Mouse (Mus musculus) ES-E14 (cell line): ENCODE measurements at regions not wholly inside any gene's neighbourhood (a gene's known extent, or its start where the extent isn't known, plus 50 kb on each side); places are given as distances from the start of the nearest gene placed in this dataset.

Experiments
- DNase-seq: peaks from one replicate; pipeline ENCODE4 v3.0.0-alpha.2; 2013; ENCODE audit warnings: low read depth, low spot score
- H3K27ac ChIP-seq: 2 replicates; pipeline ENCODE4 v1.5.1; 2012; ENCODE audit warnings: low read depth, mild to moderate bottlenecking, low read length, moderate library complexity, mixed read lengths; ENCODE audit not compliant: poor library complexity, insufficient read depth, severe bottlenecking
- H3K36me3 ChIP-seq: 2 replicates; pipeline ENCODE4 v1.6.1; 2012; ENCODE audit warnings: mild to moderate bottlenecking, low read length, moderate library complexity, mixed read lengths; ENCODE audit not compliant: control insufficient read depth, poor library complexity, insufficient read depth, severe bottlenecking
- H3K4me1 ChIP-seq, 2 experiments: fragments of 150-350 bp in 1 of 2; sonication (generic) in 1 of 2; 2 replicates each; pipeline ENCODE4 v1.6.1; 2012; ENCODE audit warnings: low read length in 2 of 2, mild to moderate bottlenecking in 1 of 2, mixed read lengths in 1 of 2; ENCODE audit not compliant: control insufficient read depth in 2 of 2, insufficient read depth in 2 of 2, poor library complexity in 1 of 2
- H3K4me3 ChIP-seq, 2 experiments: fragments of 150-350 bp in 1 of 2; sonication (generic) in 1 of 2; 2 replicates each; pipeline ENCODE4 v1.5.1; 2012; ENCODE audit warnings: low read length in 2 of 2, low read depth in 1 of 2, mild to moderate bottlenecking in 1 of 2, mixed read lengths in 1 of 2; ENCODE audit not compliant: insufficient read depth in 1 of 2, poor library complexity in 1 of 2, severe bottlenecking in 1 of 2
- H3K9ac ChIP-seq: 2 replicates; pipeline ENCODE4 v1.6.1; 2012; ENCODE audit warnings: low read depth, mild to moderate bottlenecking, low read length, mixed read lengths; ENCODE audit not compliant: poor library complexity, insufficient read depth, severe bottlenecking
- H3K9me3 ChIP-seq: fragments of 150-350 bp; sonication (generic); 2 replicates; pipeline ENCODE4 v1.6.1; 2012; ENCODE audit warnings: low read depth, mild to moderate bottlenecking, low read length; ENCODE audit not compliant: control insufficient read depth, insufficient read depth
- CHD2 ChIP-seq: IDR thresholded peaks from 2 replicates; pipeline ENCODE4 v1.6.1; 2014; ENCODE audit warnings: mild to moderate bottlenecking, low read depth, low read length, inconsistent platforms
- HCFC1 ChIP-seq: IDR thresholded peaks from 2 replicates; pipeline ENCODE4 v1.6.1; 2012; ENCODE audit warnings: low read length, inconsistent platforms, borderline replicate concordance; ENCODE audit not compliant: insufficient read depth
- MAFK ChIP-seq: IDR thresholded peaks from 2 replicates; pipeline ENCODE4 v1.6.1; 2014; ENCODE audit warnings: mild to moderate bottlenecking, low read depth, low read length, inconsistent platforms; ENCODE audit not compliant: insufficient read depth
- ZC3H11A ChIP-seq: IDR thresholded peaks from 2 replicates; pipeline ENCODE4 v1.6.1; 2012; ENCODE audit warnings: low read depth, mild to moderate bottlenecking, inconsistent platforms, low read length, borderline replicate concordance
- ZNF384 ChIP-seq: IDR thresholded peaks from 2 replicates; pipeline ENCODE4 v1.6.1; 2012; ENCODE audit warnings: low read depth, low read length, inconsistent platforms
- in situ Hi-C, 2 experiments: fragments of 600-800 bp; cut with MboI; formaldehyde crosslinking; loops; one replicate each; pipeline ENCODE4 v1.15.1; 2025; ENCODE audit warnings: low sequenced_read_pairs in 2 of 2, inconsistent platforms in 1 of 2; ENCODE audit not compliant: unreplicated experiment in 2 of 2

- no peaks in the 10 kb centered on the region for H3K4me1 ChIP-seq
- no peak for TF ChIP-seq ZNF384
- in situ Hi-C loops, result no loop called here
These were observed 90.7 kb downstream of the Tmem121 start for GRCm38 (mm10) chr12:113276355-113276942.

GRCm38 (mm10) chr12:113277741-113278140, 92.0 kb downstream of the Tmem121 start:
- no peaks in the 10 kb centered on the region for H3K9me3 ChIP-seq
- H3K27ac ChIP-seq, result no peak overlapping the region
- H3K4me1 ChIP-seq, result no peaks in the 10 kb centered on the region
- TF ChIP-seq MAFK, result no peak
- TF ChIP-seq ZNF384, result no peak
- no peak for TF ChIP-seq ZC3H11A
- no peak for TF ChIP-seq CHD2
- TF ChIP-seq HCFC1, result no peak
- no peaks in the 10 kb centered on the region for H3K36me3 ChIP-seq
- in situ Hi-C loops, result no loop called here
- no peak overlapping the region for H3K9ac ChIP-seq
- no peak for DNase-seq
- no peak overlapping the region for H3K4me3 ChIP-seq

More at GRCm38 (mm10) chr12:113276355-113276942, 90.7 kb downstream of the Tmem121 start:
- Histone ChIP-seq H3K9me3 (no peaks in the 10 kb centered on the region), H3K36me3 (no peaks in the 10 kb centered on the region), H3K27ac (no peak overlapping the region), H3K9ac (no peak overlapping the region), H3K4me3 (no peak overlapping the region)
- DNase-seq, result no peak

GRCm38 (mm10) chr12:113292029-113292809, 106.5 kb downstream of the Tmem121 start:
- in situ Hi-C loops, result no loop called here
- TF ChIP-seq HCFC1, result no peak
- no peak for TF ChIP-seq ZC3H11A
- no peak for TF ChIP-seq MAFK
- TF ChIP-seq ZNF384, result no peak
- no peak for TF ChIP-seq CHD2
- DNase-seq, result no peak
- H3K4me3 ChIP-seq, result no peak overlapping the region
- no peaks in the 10 kb centered on the region for H3K36me3 ChIP-seq
- no peaks in the 10 kb centered on the region for H3K9me3 ChIP-seq
- H3K9ac ChIP-seq, result no peak overlapping the region
- no peaks in the 10 kb centered on the region for H3K4me1 ChIP-seq
- H3K27ac ChIP-seq, result no peak overlapping the region

- H3K36me3 ChIP-seq, result no peaks in the 10 kb centered on the region
- H3K9ac ChIP-seq, result no peak overlapping the region
- in situ Hi-C loops, result no loop called here
- H3K27ac ChIP-seq, result no peak overlapping the region
- H3K9me3 ChIP-seq, result no peaks in the 10 kb centered on the region
- no peak for DNase-seq
- H3K4me3 ChIP-seq, result no peak overlapping the region
- no peaks in the 10 kb centered on the region for H3K4me1 ChIP-seq
- TF ChIP-seq CHD2 (no peak), MAFK (no peak), ZC3H11A (no peak), HCFC1 (no peak), ZNF384 (no peak)
These were observed 110.2 kb downstream of the Tmem121 start for GRCm38 (mm10) chr12:113295924-113296323.
